In genomic region chr15:82293271-82293711, GRCm38 (mm10) we compare ENCODE assay signal across 8 mouse cellular contexts. TPM values are rescaled to one million over a fixed set of nuclear protein-coding genes. Genes with fewer than 3 reads are reported as not detected.
A peak's percentile ranks its signal among the peaks of the same experiment; 100 is the strongest.
DNase-seq lines count a peak whose midpoint lies in the region; ATAC-seq and TF ChIP-seq lines count a peak whose summit lies in the region.

No protein-coding gene starts in this region.

- H3K9me3 ChIP-seq in hindbrain, embryonic 12.5 days (replicated peaks), result no peaks in the 10 kb centered on the region
- no peaks in the 10 kb centered on the region for H3K9me3 ChIP-seq in midbrain, embryonic 10.5 days (replicated peaks)
- no peaks in the 10 kb centered on the region for H3K9me3 ChIP-seq in liver, postnatal 0 days (ENCODE audit: low read length)

- H3K4me3 ChIP-seq in hindbrain, embryonic 12.5 days, result no peak overlapping the region
- peak overlapping the region; percentile 31 for H3K4me3 ChIP-seq in midbrain, embryonic 10.5 days
- H3K4me3 ChIP-seq in liver, postnatal 0 days (ENCODE audit: low read depth, low read length), result no peak overlapping the region

- no peaks in the 10 kb centered on the region for H3K27me3 ChIP-seq in hindbrain, embryonic 12.5 days
- no peaks in the 10 kb centered on the region for H3K27me3 ChIP-seq in midbrain, embryonic 10.5 days (ENCODE audit: low read depth, poor library complexity, severe bottlenecking)
- 0 out of 2 replicates have a peak, but pooled peaks cover 4% of the 10 kb centered on the region for H3K27me3 ChIP-seq in liver, postnatal 0 days (ENCODE audit: insufficient read depth, low read length)

- 0 out of 2 replicates have a peak overlapping the region, but pooled peaks have one; percentile 27 for H3K9ac ChIP-seq in hindbrain, embryonic 12.5 days
- no peak overlapping the region for H3K9ac ChIP-seq in liver, postnatal 0 days (replicated peaks)

- TF ChIP-seq CTCF in liver, postnatal 0 days (IDR thresholded peaks at IDR 0.05; ENCODE audit: low read depth), result no peak

- peak; percentile 90 for ATAC-seq in hindbrain, embryonic 12.5 days (ENCODE audit: low FRiP score)
- no peak for ATAC-seq in liver, postnatal 0 days

- H3K4me2 ChIP-seq in hindbrain, embryonic 12.5 days (replicated peaks), result peak overlapping the region; percentile 27; the same call in 1 of the 2 replicates
- H3K4me2 ChIP-seq in liver, postnatal 0 days (ENCODE audit: low read depth, low read length), result no peak overlapping the region

- peaks cover 36% of the 10 kb centered on the region for H3K36me3 ChIP-seq in hindbrain, embryonic 12.5 days
- peaks cover 42% of the 10 kb centered on the region for H3K36me3 ChIP-seq in midbrain, embryonic 10.5 days
- H3K36me3 ChIP-seq in liver, postnatal 0 days (replicated peaks; ENCODE audit: insufficient read depth, low read length), result no peaks in the 10 kb centered on the region

- peak overlapping the region; percentile 69 for H3K27ac ChIP-seq in hindbrain, embryonic 12.5 days
- peak overlapping the region; percentile 57 for H3K27ac ChIP-seq in midbrain, embryonic 10.5 days (replicated peaks)
- no peak overlapping the region for H3K27ac ChIP-seq in liver, postnatal 0 days (ENCODE audit: low read depth)

- 4% methylated on average over 7 of the region's 7 CpGs for whole genome bisulfite sequencing in hindbrain, embryonic 12.5 days
- 8% methylated on average over 7 of the region's 7 CpGs for WGBS in midbrain, embryonic 10.5 days
- WGBS in liver, postnatal 0 days (ENCODE audit: insufficient replicate concordance), result 28% methylated on average over 7 of the region's 7 CpGs

- DNase-seq in cerebellum, adult 9-11 months, result peak; percentile 31
- no peak for DNase-seq in cerebellum, adult 18-20 months
- DNase-seq in R1 (ENCODE audit: low read depth, low spot score), result peak; percentile 49
- DNase-seq in midbrain, embryonic 10.5 days (ENCODE audit: low spot score), result peak; percentile 73
- no peak for DNase-seq in urinary bladder, adult 2 months (ENCODE audit: low spot score)
- no peak for DNase-seq in urinary bladder, postnatal 4 days (ENCODE audit: low spot score in 2 of 2)
- no peak for DNase-seq in liver, postnatal 0 days

- H3K4me1 ChIP-seq in hindbrain, embryonic 12.5 days, result peaks cover 22% of the 10 kb centered on the region
- peaks cover 30% of the 10 kb centered on the region for H3K4me1 ChIP-seq in midbrain, embryonic 10.5 days
- no peaks in the 10 kb centered on the region for H3K4me1 ChIP-seq in liver, postnatal 0 days (ENCODE audit: insufficient read depth)

- no peak for TF ChIP-seq EP300 in liver, postnatal 0 days (IDR thresholded peaks at IDR 0.05; ENCODE audit: low read depth)

RNA-seq across cellular contexts. Expression of gene Wbp2nl, which starts 5.5 kb away (rescaled TPM):
- not detected in 2 replicates for polyA plus RNA-seq in hindbrain, embryonic 12.5 days (2016; fragmentation: Nextera tagmentation; extraction: Ambion mirVana)
- 0.11 and 0.25 TPM in 2 replicates for polyA plus RNA-seq in midbrain, embryonic 10.5 days (2016; fragmentation: Nextera tagmentation; extraction: Ambion mirVana)
- polyA plus RNA-seq in urinary bladder, adult 2 months (2012; rRNA removed), result not detected in 2 replicates
- polyA plus RNA-seq in liver, postnatal 0 days (2015; fragmentation: Nextera tagmentation; extraction: Ambion mirVana), result 0.07 and 0.09 TPM in 2 replicates

RNA-seq across cellular contexts. Expression of gene Sept3, which starts 18.6 kb away (rescaled TPM):
- polyA plus RNA-seq in hindbrain, embryonic 12.5 days (2016; fragmentation: Nextera tagmentation; extraction: Ambion mirVana), result 234 and 254 TPM in 2 replicates
- polyA plus RNA-seq in midbrain, embryonic 10.5 days (2016; fragmentation: Nextera tagmentation; extraction: Ambion mirVana), result 83.4 and 109 TPM in 2 replicates
- polyA plus RNA-seq in urinary bladder, adult 2 months (2012; rRNA removed), result 1.0 and 1.2 TPM in 2 replicates
- polyA plus RNA-seq in liver, postnatal 0 days (2015; fragmentation: Nextera tagmentation; extraction: Ambion mirVana), result 0.06 and 0.07 TPM in 2 replicates

RNA-seq across cellular contexts. Expression of gene 1500009C09Rik, which starts 41.1 kb away (rescaled TPM):
- 1.3 and 1.6 TPM in 2 replicates for polyA plus RNA-seq in hindbrain, embryonic 12.5 days (2016; fragmentation: Nextera tagmentation; extraction: Ambion mirVana)
- polyA plus RNA-seq in midbrain, embryonic 10.5 days (2016; fragmentation: Nextera tagmentation; extraction: Ambion mirVana), result 0.15 and 0.36 TPM in 2 replicates
- polyA plus RNA-seq in urinary bladder, adult 2 months (2012; rRNA removed), result 0.06 and 0.10 TPM in 2 replicates
- not detected in 2 replicates for polyA plus RNA-seq in liver, postnatal 0 days (2015; fragmentation: Nextera tagmentation; extraction: Ambion mirVana)

RNA-seq across cellular contexts. Expression of gene Naga, which starts 45.4 kb away (rescaled TPM):
- 26.7 and 29.7 TPM in 2 replicates for polyA plus RNA-seq in hindbrain, embryonic 12.5 days (2016; fragmentation: Nextera tagmentation; extraction: Ambion mirVana)
- polyA plus RNA-seq in midbrain, embryonic 10.5 days (2016; fragmentation: Nextera tagmentation; extraction: Ambion mirVana), result 22.4 and 27.2 TPM in 2 replicates
- polyA plus RNA-seq in urinary bladder, adult 2 months (2012; rRNA removed), result 84.6 and 87.2 TPM in 2 replicates
- 34.6 TPM in 2 replicates for polyA plus RNA-seq in liver, postnatal 0 days (2015; fragmentation: Nextera tagmentation; extraction: Ambion mirVana)

RNA-seq across cellular contexts. Expression of gene Pheta2, which starts 45.5 kb away (rescaled TPM):
- 5.3 and 6.2 TPM in 2 replicates for polyA plus RNA-seq in hindbrain, embryonic 12.5 days (2016; fragmentation: Nextera tagmentation; extraction: Ambion mirVana)
- 4.2 and 5.4 TPM in 2 replicates for polyA plus RNA-seq in midbrain, embryonic 10.5 days (2016; fragmentation: Nextera tagmentation; extraction: Ambion mirVana)
- polyA plus RNA-seq in urinary bladder, adult 2 months (2012; rRNA removed), result 3.9 and 4.8 TPM in 2 replicates
- 16.1 and 17.5 TPM in 2 replicates for polyA plus RNA-seq in liver, postnatal 0 days (2015; fragmentation: Nextera tagmentation; extraction: Ambion mirVana)

Comparison
In these comparisons a context has a peak if more than half of its experiments do, and no peak if none do; other contexts are left out.
1. DNase-seq: peak in cerebellum, adult 9-11 months (single experiment), R1 (single experiment) and midbrain, embryonic 10.5 days (single experiment); none in cerebellum, adult 18-20 months (0 of 2), urinary bladder, adult 2 months (single experiment), urinary bladder, postnatal 4 days (0 of 2) and liver, postnatal 0 days (single experiment).
2. RNA of gene Sept3, which starts 18.6 kb away (polyA plus RNA-seq): 234 to 254 TPM in hindbrain, embryonic 12.5 days and 83.4 to 109 TPM in midbrain, embryonic 10.5 days; 1.0 to 1.2 TPM in urinary bladder, adult 2 months and 0.06 to 0.07 TPM in liver, postnatal 0 days; every median in the first group is over 10 times any median in the second.